Mouse (Mus musculus) right cerebral cortex, postnatal 14 days (tissue): ENCODE measurements around the gene Abcb7.

Experiments used
- DNase-seq: peaks from one replicate; pipeline ENCODE4 v3.0.0; 2022

Abcb7 gene

GRCm38 (mm10) chrX:104413183-104413983 lies at the start of gene Abcb7:
Gene Abcb7 (minus strand): TSS chrX:104413856.
- DNase-seq = peak; percentile 86

GRCm38 (mm10) chrX:104461755-104462154 lies 48.1 kb upstream of the Abcb7 start:
- no peak for DNase-seq

GRCm38 (mm10) chrX:104452433-104452832 lies 38.8 kb upstream of the Abcb7 start:
- no peak for DNase-seq

GRCm38 (mm10) chrX:104433456-104433855 lies 19.8 kb upstream of the Abcb7 start:
- DNase-seq = no peak

GRCm38 (mm10) chrX:104428108-104428507 lies 14.5 kb upstream of the Abcb7 start:
- DNase-seq = no peak

GRCm38 (mm10) chrX:104413995-104414394 lies 339 bp upstream of the Abcb7 start:
- DNase-seq = no peak

GRCm38 (mm10) chrX:104408137-104408536 lies 5.5 kb downstream of the Abcb7 start:
- no peak for DNase-seq

GRCm38 (mm10) chrX:104402463-104402862 lies 11.2 kb downstream of the Abcb7 start:
- DNase-seq = no peak

GRCm38 (mm10) chrX:104401134-104401533 lies 12.5 kb downstream of the Abcb7 start:
- DNase-seq = no peak

GRCm38 (mm10) chrX:104397526-104397925 lies 16.1 kb downstream of the Abcb7 start:
- DNase-seq = no peak

- DNase-seq = no peak
Observed at GRCm38 (mm10) chrX:104359686-104360085, 54.0 kb downstream of the Abcb7 start.

GRCm38 (mm10) chrX:104355842-104356241 lies 57.8 kb downstream of the Abcb7 start:
- no peak for DNase-seq

- DNase-seq = peak; percentile 4
Observed at GRCm38 (mm10) chrX:104348146-104348545, 65.5 kb downstream of the Abcb7 start.

GRCm38 (mm10) chrX:104291721-104292120 lies 121.9 kb downstream of the Abcb7 start:
- DNase-seq = no peak

- no peak for DNase-seq
Observed at GRCm38 (mm10) chrX:104279828-104280227, 133.8 kb downstream of the Abcb7 start.

- no peak for DNase-seq
Observed at GRCm38 (mm10) chrX:104264371-104264770, 149.3 kb downstream of the Abcb7 start.

- DNase-seq = no peak
Observed at GRCm38 (mm10) chrX:104262468-104262867, 151.2 kb downstream of the Abcb7 start.

- DNase-seq = no peak
Observed at GRCm38 (mm10) chrX:104256561-104256960, 157.1 kb downstream of the Abcb7 start.
